Mouse (Mus musculus): ENCODE results near the gene Insm1. TPM values are rescaled to one million over a fixed set of nuclear protein-coding genes. Genes with fewer than 3 reads are reported as not detected.

The Insm1 gene
- total RNA-seq, 2 experiments from 2014 or later = 5.7 to 6.1 TPM

- DNase-seq = no peak
Observed at GRCm38 (mm10) chr2:146262966-146263365, 41.2 kb downstream of the Insm1 start.

DNA sequence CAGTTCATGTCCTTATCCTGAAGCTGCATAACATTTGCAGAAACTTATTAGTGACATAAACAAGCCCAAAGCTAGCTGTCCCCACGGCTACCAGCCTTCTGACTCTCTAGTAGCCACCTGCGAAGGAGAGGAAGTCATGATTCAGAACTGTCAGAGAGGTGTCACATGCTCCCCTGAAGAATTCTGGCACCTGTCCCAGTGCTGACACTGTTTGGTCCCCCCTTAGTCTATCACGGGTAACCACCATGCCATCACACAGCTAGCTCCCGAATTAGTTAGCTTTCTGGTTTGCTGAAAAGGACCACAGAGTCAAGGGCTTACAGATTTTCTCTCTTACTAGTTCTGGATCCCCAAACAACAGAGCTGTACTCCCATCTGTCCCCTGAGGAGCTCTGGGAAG lies 43.3 kb downstream of the Insm1 start:
- DNase-seq = no peak

DNA sequence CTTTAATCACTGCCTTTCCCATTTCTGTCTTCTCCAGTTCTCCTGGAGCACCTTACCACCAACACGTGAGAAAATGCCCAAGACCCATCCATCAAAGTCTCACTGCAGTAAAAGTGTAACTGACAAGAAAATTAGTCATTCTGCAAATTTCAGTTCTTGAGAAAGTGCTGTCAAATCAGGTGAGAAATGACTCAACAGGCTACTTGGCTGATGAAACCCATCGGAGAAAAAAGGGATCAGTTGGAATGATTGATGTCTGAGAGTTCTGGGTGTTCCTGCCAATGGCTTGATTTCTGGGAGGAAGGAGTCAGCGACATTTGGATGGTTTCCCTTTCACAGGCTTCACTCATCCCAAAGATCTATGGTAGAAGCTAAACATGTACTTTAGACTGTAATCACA lies 44.8 kb downstream of the Insm1 start:
- DNase-seq = no peak
